Mouse (Mus musculus): ENCODE measurements at regions not wholly inside any gene's neighbourhood (a gene's known extent, or its start where the extent isn't known, plus 50 kb on each side); places are given as distances from the start of the nearest gene placed in this dataset.

- Histone ChIP-seq H3K4me3 (ENCODE audit: low read depth, low read length) (no peak overlapping the region), H3K9me3 (replicated peaks) (0 out of 2 replicates have a peak, but pooled peaks cover 2% of the 10 kb centered on the region), H3K27me3 (ENCODE audit: insufficient read depth, low read length) (no peaks in the 10 kb centered on the region), H3K4me1 (ENCODE audit: insufficient read depth, low read depth, low read length) (no peaks in the 10 kb centered on the region), H3K36me3 (replicated peaks) (no peaks in the 10 kb centered on the region)
- TF ChIP-seq GATA2 (IDR thresholded peaks at IDR 0.05; ENCODE audit: borderline replicate concordance, low read depth, low read length) (no peak), TAL1 (conservative IDR thresholded peaks at IDR 0.05; ENCODE audit: low read depth, low read length) (no peak), GATA1 (IDR thresholded peaks at IDR 0.05; ENCODE audit: borderline replicate concordance, low read length) (no peak), POLR2AphosphoS5 (IDR thresholded peaks at IDR 0.05; ENCODE audit: insufficient replicate concordance, low read depth, low read length) (no peak), CTCF (IDR thresholded peaks at IDR 0.05; ENCODE audit: low read depth, low read length) (no peak)
- DNase-seq (ENCODE audit: low spot score) (no peak), ATAC-seq (ENCODE audit: extremely low read depth, insufficient number of reproducible peaks, low FRiP score, poor library complexity, severe bottlenecking) (no peak)
Measured at GRCm38 (mm10) chr16:87001135-87001534, 352.9 kb upstream of the N6amt1 start.

- no peak for ATAC-seq (ENCODE audit: extremely low read depth, insufficient number of reproducible peaks, low FRiP score, poor library complexity, severe bottlenecking)
- no peaks in the 10 kb centered on the region for H3K9me3 ChIP-seq (replicated peaks)
- DNase-seq (ENCODE audit: low spot score) = no peak
- no peak overlapping the region for H3K4me3 ChIP-seq (ENCODE audit: low read depth, low read length)
- TF ChIP-seq CTCF (IDR thresholded peaks at IDR 0.05; ENCODE audit: low read depth, low read length) (no peak), GATA1 (IDR thresholded peaks at IDR 0.05; ENCODE audit: borderline replicate concordance, low read length) (no peak), TAL1 (conservative IDR thresholded peaks at IDR 0.05; ENCODE audit: low read depth, low read length) (no peak), GATA2 (IDR thresholded peaks at IDR 0.05; ENCODE audit: borderline replicate concordance, low read depth, low read length) (no peak), POLR2AphosphoS5 (IDR thresholded peaks at IDR 0.05; ENCODE audit: insufficient replicate concordance, low read depth, low read length) (no peak)
- no peaks in the 10 kb centered on the region for H3K36me3 ChIP-seq (replicated peaks)
- no peaks in the 10 kb centered on the region for H3K4me1 ChIP-seq (ENCODE audit: insufficient read depth, low read depth, low read length)
- H3K27me3 ChIP-seq (ENCODE audit: insufficient read depth, low read length) = no peaks in the 10 kb centered on the region
Measured at GRCm38 (mm10) chr16:86971691-86972090, 382.3 kb upstream of the N6amt1 start.

- no peaks in the 10 kb centered on the region for H3K9me3 ChIP-seq (replicated peaks)
- TF ChIP-seq POLR2AphosphoS5 (IDR thresholded peaks at IDR 0.05; ENCODE audit: insufficient replicate concordance, low read depth, low read length) (no peak), GATA1 (IDR thresholded peaks at IDR 0.05; ENCODE audit: borderline replicate concordance, low read length) (no peak), GATA2 (IDR thresholded peaks at IDR 0.05; ENCODE audit: borderline replicate concordance, low read depth, low read length) (no peak), TAL1 (conservative IDR thresholded peaks at IDR 0.05; ENCODE audit: low read depth, low read length) (no peak), CTCF (IDR thresholded peaks at IDR 0.05; ENCODE audit: low read depth, low read length) (no peak)
- no peak for DNase-seq (ENCODE audit: low spot score)
- H3K36me3 ChIP-seq (replicated peaks) = no peaks in the 10 kb centered on the region
- H3K4me3 ChIP-seq (ENCODE audit: low read depth, low read length) = no peak overlapping the region
- no peaks in the 10 kb centered on the region for H3K4me1 ChIP-seq (ENCODE audit: insufficient read depth, low read depth, low read length)
- no peak for ATAC-seq (ENCODE audit: extremely low read depth, insufficient number of reproducible peaks, low FRiP score, poor library complexity, severe bottlenecking)
- no peaks in the 10 kb centered on the region for H3K27me3 ChIP-seq (ENCODE audit: insufficient read depth, low read length)
Measured at GRCm38 (mm10) chr16:86949681-86950080, 404.3 kb upstream of the N6amt1 start.

GRCm38 (mm10) chr16:86945531-86946144 is 408.3 kb upstream of the N6amt1 start:
- DNase-seq (ENCODE audit: low spot score) (no peak), ATAC-seq (ENCODE audit: extremely low read depth, insufficient number of reproducible peaks, low FRiP score, poor library complexity, severe bottlenecking) (no peak)
- no peak for TF ChIP-seq CTCF (IDR thresholded peaks at IDR 0.05; ENCODE audit: low read depth, low read length)
- no peaks in the 10 kb centered on the region for H3K27me3 ChIP-seq (ENCODE audit: insufficient read depth, low read length)
- no peaks in the 10 kb centered on the region for H3K9me3 ChIP-seq (replicated peaks)
- no peaks in the 10 kb centered on the region for H3K36me3 ChIP-seq (replicated peaks)
- no peaks in the 10 kb centered on the region for H3K4me1 ChIP-seq (ENCODE audit: insufficient read depth, low read depth, low read length)
- no peak overlapping the region for H3K4me3 ChIP-seq (ENCODE audit: low read depth, low read length)

- Histone ChIP-seq H3K36me3 (replicated peaks) (no peaks in the 10 kb centered on the region), H3K4me3 (ENCODE audit: low read depth, low read length) (no peak overlapping the region), H3K9me3 (replicated peaks) (no peaks in the 10 kb centered on the region), H3K27me3 (ENCODE audit: insufficient read depth, low read length) (no peaks in the 10 kb centered on the region), H3K4me1 (ENCODE audit: insufficient read depth, low read depth, low read length) (no peaks in the 10 kb centered on the region)
- ATAC-seq (ENCODE audit: extremely low read depth, insufficient number of reproducible peaks, low FRiP score, poor library complexity, severe bottlenecking) = no peak
- no peak for DNase-seq (ENCODE audit: low spot score)
- no peak for TF ChIP-seq CTCF (IDR thresholded peaks at IDR 0.05; ENCODE audit: low read depth, low read length)
- TF ChIP-seq GATA1 (IDR thresholded peaks at IDR 0.05; ENCODE audit: borderline replicate concordance, low read length) = no peak
Measured at GRCm38 (mm10) chr16:86945058-86945457, 408.9 kb upstream of the N6amt1 start.

- no peak for DNase-seq (ENCODE audit: low spot score)
- H3K4me1 ChIP-seq (ENCODE audit: insufficient read depth, low read depth, low read length) = no peaks in the 10 kb centered on the region
- no peak for TF ChIP-seq TAL1 (conservative IDR thresholded peaks at IDR 0.05; ENCODE audit: low read depth, low read length)
- no peak for TF ChIP-seq CTCF (IDR thresholded peaks at IDR 0.05; ENCODE audit: low read depth, low read length)
- TF ChIP-seq GATA2 (IDR thresholded peaks at IDR 0.05; ENCODE audit: borderline replicate concordance, low read depth, low read length) = no peak
- no peak for TF ChIP-seq POLR2AphosphoS5 (IDR thresholded peaks at IDR 0.05; ENCODE audit: insufficient replicate concordance, low read depth, low read length)
- no peak for TF ChIP-seq GATA1 (IDR thresholded peaks at IDR 0.05; ENCODE audit: borderline replicate concordance, low read length)
Measured at GRCm38 (mm10) chr16:86934989-86935388, 419.0 kb upstream of the N6amt1 start.

GRCm38 (mm10) chr16:86932765-86933164 is 421.2 kb upstream of the N6amt1 start:
- DNase-seq (ENCODE audit: low spot score) (no peak), ATAC-seq (ENCODE audit: extremely low read depth, insufficient number of reproducible peaks, low FRiP score, poor library complexity, severe bottlenecking) (no peak)
- TF ChIP-seq TAL1 (conservative IDR thresholded peaks at IDR 0.05; ENCODE audit: low read depth, low read length) = no peak
- TF ChIP-seq POLR2AphosphoS5 (IDR thresholded peaks at IDR 0.05; ENCODE audit: insufficient replicate concordance, low read depth, low read length) = no peak
- TF ChIP-seq GATA2 (IDR thresholded peaks at IDR 0.05; ENCODE audit: borderline replicate concordance, low read depth, low read length) = no peak
- no peak for TF ChIP-seq CTCF (IDR thresholded peaks at IDR 0.05; ENCODE audit: low read depth, low read length)
- no peaks in the 10 kb centered on the region for H3K36me3 ChIP-seq (replicated peaks)
- H3K4me1 ChIP-seq (ENCODE audit: insufficient read depth, low read depth, low read length) = no peaks in the 10 kb centered on the region
- H3K4me3 ChIP-seq (ENCODE audit: low read depth, low read length) = no peak overlapping the region
- H3K27me3 ChIP-seq (ENCODE audit: insufficient read depth, low read length) = no peaks in the 10 kb centered on the region
- H3K9me3 ChIP-seq (replicated peaks) = no peaks in the 10 kb centered on the region

More at GRCm38 (mm10) chr16:86934989-86935388, 419.0 kb upstream of the N6amt1 start:
- H3K4me3 ChIP-seq (ENCODE audit: low read depth, low read length) = no peak overlapping the region
- no peak for ATAC-seq (ENCODE audit: extremely low read depth, insufficient number of reproducible peaks, low FRiP score, poor library complexity, severe bottlenecking)
- no peaks in the 10 kb centered on the region for H3K27me3 ChIP-seq (ENCODE audit: insufficient read depth, low read length)
- H3K36me3 ChIP-seq (replicated peaks) = no peaks in the 10 kb centered on the region
- H3K9me3 ChIP-seq (replicated peaks) = no peaks in the 10 kb centered on the region

All from G1E (cell line).